Mouse (Mus musculus) T-helper 2 cell (primary cell): ENCODE results near the gene Olfr1510.
"Not testable (repeated sequence)": the region's sequence is repeated elsewhere in the genome, so short reads cannot be mapped to it uniquely, and the experiment has no call there.

Experiments used
- in situ Hi-C: fragments of 300-600 bp; cut with MboI, MseI; formaldehyde crosslinking; loops from one replicate; pipeline ENCODE4 v1.15.1; 2025; ENCODE audit warnings: high pct_unique_total_duplicates

Olfr1510 gene

DNA sequence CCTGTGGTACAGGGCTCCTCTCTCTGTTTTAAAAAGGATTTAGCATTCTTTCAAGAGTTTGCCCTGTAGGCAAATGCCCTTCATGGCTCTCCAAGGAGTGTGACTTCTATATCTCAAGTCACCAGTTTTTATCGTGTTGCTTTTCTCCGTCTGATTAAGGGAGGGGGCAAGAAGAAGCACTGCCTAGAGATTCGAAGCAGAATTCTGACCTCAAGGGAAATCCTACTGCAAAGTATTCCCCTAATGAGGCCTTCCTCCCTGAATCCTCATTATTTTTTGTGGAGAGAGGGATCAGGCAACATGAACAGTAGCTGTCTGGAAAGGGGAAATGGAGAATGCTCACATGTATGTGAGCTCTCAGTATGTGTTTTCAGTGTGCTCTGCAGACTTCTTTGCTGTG, at the start of gene Olfr1510:
TSS of gene Olfr1510 (minus strand) at position 101 of the 400 bp plus-strand sequence.
- in situ Hi-C loops = no loop called here

- in situ Hi-C loops = no loop called here
Measured at GRCm38 (mm10) chr14:52461928-52462327, 47.8 kb upstream of the Olfr1510 start.

DNA sequence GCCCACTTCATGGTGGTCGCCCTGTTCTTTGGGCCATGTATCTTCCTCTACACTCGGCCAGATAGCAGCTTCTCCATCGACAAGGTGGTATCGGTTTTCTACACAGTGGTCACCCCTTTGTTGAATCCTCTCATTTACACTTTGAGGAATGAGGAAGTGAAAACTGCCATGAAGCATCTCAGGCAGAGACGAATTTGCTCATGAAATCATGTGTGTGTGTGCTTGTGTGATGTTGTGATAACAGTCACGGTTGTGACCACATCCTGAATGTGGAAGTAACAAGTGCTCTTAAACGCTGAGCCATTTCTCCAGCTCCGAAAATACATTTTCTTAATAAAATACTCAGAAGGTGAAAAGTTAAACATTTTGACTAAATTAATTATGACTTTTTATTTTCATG, 37.0 kb upstream of the Olfr1510 start:
- in situ Hi-C loops = no loop called here

- in situ Hi-C loops = no loop called here
Measured at GRCm38 (mm10) chr14:52442690-52443089, 28.5 kb upstream of the Olfr1510 start, which contains the start of gene Olfr1509. Gene Olfr1509, plus strand, starts transcription at chr14:52442990.

- in situ Hi-C loops = no loop called here
Measured at GRCm38 (mm10) chr14:52427686-52428085, 13.5 kb upstream of the Olfr1510 start.

GRCm38 (mm10) chr14:52410142-52410919, 3.8 kb downstream of the Olfr1510 start:
- in situ Hi-C loops = not testable (repeated sequence)

DNA sequence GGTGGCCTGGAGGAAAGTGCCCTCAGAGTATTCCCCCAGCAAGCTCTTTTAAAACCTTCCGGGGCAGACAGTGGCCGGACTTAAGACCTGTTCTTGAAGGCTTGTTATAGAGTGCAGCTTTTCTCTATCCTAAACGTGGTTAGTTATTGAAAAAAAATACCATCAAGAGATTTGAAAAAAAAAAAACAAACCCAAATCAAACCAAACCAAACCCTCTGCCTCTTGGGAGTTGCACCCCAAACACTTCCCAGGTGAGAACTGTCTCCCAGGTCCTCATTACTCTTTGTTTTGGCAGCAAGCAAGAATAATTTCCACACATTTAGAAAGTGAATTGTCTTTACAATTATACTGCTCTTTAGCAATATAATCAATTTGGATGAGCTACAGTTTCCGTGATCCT, 16.9 kb downstream of the Olfr1510 start, which contains the start of gene Olfr1511:
TSS of gene Olfr1511 (minus strand) at position 101 of the 400 bp plus-strand sequence.
- in situ Hi-C loops = no loop called here

DNA sequence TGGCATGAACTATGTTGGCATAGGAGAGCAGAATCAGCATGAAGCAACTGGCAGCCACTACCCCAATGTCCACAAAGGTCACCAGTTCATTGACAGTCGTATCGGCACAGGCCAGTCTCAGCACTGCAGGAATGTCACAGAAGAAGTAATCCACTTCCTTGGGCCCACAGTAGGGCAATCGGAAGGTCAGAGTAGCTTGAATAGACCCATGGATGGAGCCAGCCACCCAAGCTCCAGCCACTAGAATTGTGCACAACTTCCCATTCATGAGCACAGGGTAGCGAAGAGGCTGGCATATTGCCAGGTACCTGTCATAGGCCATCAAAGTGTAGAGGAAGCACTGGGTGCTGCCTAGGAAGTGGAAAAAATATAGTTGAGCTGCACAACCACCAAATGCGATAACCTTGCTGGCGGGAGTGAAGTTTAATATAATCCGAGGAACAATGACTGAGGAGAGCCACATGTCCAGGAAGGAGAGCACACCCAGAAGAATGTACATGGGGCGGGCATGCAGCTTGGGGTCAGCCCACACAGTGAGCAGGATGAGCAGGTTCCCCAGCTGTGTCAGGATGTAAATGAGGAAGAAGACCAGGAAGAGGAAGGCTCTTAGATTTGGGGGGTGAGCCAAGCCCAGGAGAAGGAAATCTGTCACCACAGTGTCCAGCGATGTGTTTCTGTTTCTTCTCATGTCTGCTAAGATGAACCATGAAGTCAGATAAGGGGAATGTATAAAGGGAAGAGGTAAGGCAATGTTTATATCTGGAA, 23.9 kb downstream of the Olfr1510 start:
- in situ Hi-C loops = not testable (repeated sequence)

DNA sequence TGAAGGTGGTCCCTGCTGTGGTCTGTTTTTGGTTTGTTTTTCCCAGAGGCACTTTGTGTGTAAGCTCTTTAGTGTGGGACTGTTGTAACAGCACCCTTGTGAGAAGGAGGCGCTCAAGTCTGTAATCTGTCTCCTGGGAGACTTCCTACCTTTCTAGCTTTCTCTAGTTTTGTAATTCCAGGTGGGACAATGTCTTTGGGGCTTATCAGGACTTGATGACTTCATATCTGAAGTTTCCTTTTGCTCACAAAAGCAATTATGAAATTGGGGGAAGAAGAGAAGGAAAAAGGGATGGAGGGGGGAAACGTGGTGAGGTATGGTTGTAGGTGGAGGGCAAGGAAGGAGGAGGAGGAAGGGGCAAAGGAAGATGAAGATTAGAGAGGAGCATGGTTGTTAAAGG, 35.1 kb downstream of the Olfr1510 start, which contains the start of gene Olfr1512:
TSS of gene Olfr1512 (minus strand) at position 101 of the 400 bp plus-strand sequence.
- in situ Hi-C loops = no loop called here

GRCm38 (mm10) chr14:52368741-52369140, 45.4 kb downstream of the Olfr1510 start:
- in situ Hi-C loops = no loop called here
